Mouse (Mus musculus): ENCODE results near the gene Pde1b.

DNA sequence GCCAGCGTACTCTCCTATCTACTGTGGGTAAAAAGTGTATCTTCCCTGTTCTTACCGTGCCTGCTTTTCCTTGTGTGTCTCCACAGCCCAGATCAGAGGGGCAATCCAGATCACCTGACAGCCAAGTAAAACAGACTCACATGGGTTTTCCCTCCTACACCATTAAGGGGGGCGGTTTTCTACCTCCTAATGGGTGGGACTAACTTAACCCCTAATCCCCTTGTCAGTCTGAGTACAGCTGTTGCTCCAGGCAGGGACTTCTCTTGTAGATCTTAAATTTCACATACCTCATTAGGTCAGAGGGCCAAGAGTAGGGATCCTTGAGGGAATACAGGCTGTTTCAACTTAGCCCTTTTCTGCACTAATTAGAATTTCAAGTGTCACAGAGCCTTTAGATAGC, 4.7 kb upstream of the Pde1b start:
- TF ChIP-seq CTCF (IDR thresholded peaks at IDR 0.05; ENCODE audit: low read depth, low read length) (no peak), GATA2 (IDR thresholded peaks at IDR 0.05; ENCODE audit: borderline replicate concordance, low read depth, low read length) (no peak), GATA1 (IDR thresholded peaks at IDR 0.05; ENCODE audit: borderline replicate concordance, low read length) (no peak)

All from G1E (cell line).